Mouse (Mus musculus) heart, postnatal 0 days (tissue): ENCODE measurements around the gene Pcnx. TPM values are rescaled to one million over a fixed set of nuclear protein-coding genes. Genes with fewer than 3 reads are reported as not detected.
"Not testable (repeated sequence)": the region's sequence is repeated elsewhere in the genome, so short reads cannot be mapped to it uniquely, and the experiment has no call there.

Experiments
- ATAC-seq: fragments of 200-750 bp; cut with Nextera tagmentation; 2 replicates; pipeline ENCODE4 v1.8.0; 2017; ENCODE audit warnings: low read depth, moderate number of reproducible peaks, moderate library complexity; ENCODE audit not compliant: insufficient read depth
- DNase-seq: peaks from one replicate; pipeline ENCODE4 v3.0.0-alpha.2; 2016; ENCODE audit warnings: low spot score
- H3K27ac ChIP-seq: fragments of 300-500 bp; sonication (generic); 2 replicates; pipeline ENCODE4 v1.5.1; 2014; ENCODE audit warnings: low read depth, mild to moderate bottlenecking
- H3K27me3 ChIP-seq: fragments of 300-500 bp; sonication (generic); 2 replicates; pipeline ENCODE4 v1.6.1; 2014; ENCODE audit warnings: low read length, mixed read lengths; ENCODE audit not compliant: control insufficient read depth, insufficient read depth
- H3K36me3 ChIP-seq: fragments of 300-500 bp; sonication (generic); replicated peaks from 2 replicates; pipeline ENCODE4 v1.6.1; 2014; ENCODE audit warnings: low read length, mixed read lengths; ENCODE audit not compliant: control insufficient read depth, insufficient read depth
- H3K4me1 ChIP-seq: fragments of 300-500 bp; sonication (generic); 2 replicates; pipeline ENCODE4 v1.6.1; 2014; ENCODE audit warnings: antibody characterized with exemption; ENCODE audit not compliant: control insufficient read depth, insufficient read depth
- H3K4me2 ChIP-seq: fragments of 300-500 bp; sonication (generic); 2 replicates; pipeline ENCODE4 v1.6.1; 2014; ENCODE audit warnings: low read depth, mild to moderate bottlenecking, low read length, moderate library complexity
- H3K4me3 ChIP-seq: fragments of 300-500 bp; sonication (generic); 2 replicates; pipeline ENCODE4 v1.5.1; 2014; ENCODE audit warnings: low read depth, low read length
- H3K9ac ChIP-seq: fragments of 300-500 bp; sonication (generic); replicated peaks from 2 replicates; pipeline ENCODE4 v1.6.1; 2014; ENCODE audit warnings: low read depth, low read length, mixed read lengths
- H3K9me3 ChIP-seq: fragments of 300-500 bp; sonication (generic); replicated peaks from 2 replicates; pipeline ENCODE4 v1.6.1; 2016; ENCODE audit warnings: low read length; ENCODE audit not compliant: control insufficient read depth
- CTCF ChIP-seq: IDR thresholded peaks from 2 replicates; pipeline ENCODE4 v1.5.1; 2016; ENCODE audit warnings: antibody characterized with exemption, control low read depth, low read depth
- EP300 ChIP-seq: IDR thresholded peaks from 2 replicates; pipeline ENCODE4 v1.6.1; 2016; ENCODE audit warnings: antibody characterized with exemption, low read depth
- WGBS: fragments of 180-500 bp; shearing (Covaris S2); extraction: QIAGEN DNeasy Blood & Tissue Kit; methylation state at CpG from one replicate; pipeline ENCODE4 v1.1.7; 2014; 5-methylcytosine and 5-hydroxymethylcytosine counted together
- polyA plus RNA-seq: library from polyadenylated mRNA; unstranded; fragments of >200 nt; fragmentation: Nextera tagmentation; extraction: Ambion mirVana; gene quantifications from 2 replicates; pipeline ENCODE4 v1.2.1, GENCODE M21; 2015
- total RNA-seq: library from RNA; depleted of rRNA; stranded (reverse); fragments of >200 nt; gene quantifications from 2 replicates; pipeline ENCODE4 v1.2.3, GENCODE M21; 2014; ENCODE audit warnings: low replicate concordance

Gene Pcnx
- total and polyA plus RNA-seq, 2 experiments from 2014 or later: 9.3 to 37.4 TPM

DNA sequence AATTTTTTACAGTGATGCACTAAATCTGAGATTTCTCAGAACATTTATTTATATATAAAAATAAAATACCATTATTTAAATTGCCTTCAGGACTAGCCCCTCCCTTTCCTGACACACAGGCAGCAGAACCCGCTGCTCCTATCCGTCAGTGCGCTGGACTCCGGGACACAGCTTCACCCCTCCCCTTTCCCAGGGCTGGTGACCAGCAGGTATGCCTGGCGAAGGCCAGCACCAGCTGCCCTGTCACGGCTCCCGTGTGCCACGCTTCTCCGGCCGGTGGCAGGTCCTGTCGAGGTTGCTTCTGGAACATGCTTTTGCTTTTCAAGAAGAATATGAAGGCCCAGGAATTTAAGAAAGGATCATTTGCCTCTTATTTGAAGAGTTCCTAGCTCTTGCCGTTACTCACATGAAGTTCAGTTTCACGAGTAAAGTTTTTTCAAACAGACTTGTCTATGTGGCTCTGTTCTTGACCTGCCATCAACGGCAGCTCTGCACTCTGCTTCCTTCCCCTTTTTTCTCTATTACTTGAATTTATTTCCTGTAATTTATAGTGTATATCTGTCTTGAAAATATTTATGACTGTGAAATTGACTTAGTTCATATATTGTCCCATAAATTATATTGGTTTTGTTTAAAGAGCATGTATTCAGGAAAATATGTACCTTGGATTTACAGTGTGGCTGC, 137.0 kb downstream of the Pcnx start:
- TF ChIP-seq CTCF: no peak
- TF ChIP-seq EP300: no peak
- 76% methylated on average over 14 of the region's 14 CpGs for WGBS
- H3K9ac ChIP-seq: no peak overlapping the region
- H3K27me3 ChIP-seq: no peaks in the 10 kb centered on the region
- H3K4me2 ChIP-seq: no peak overlapping the region
- DNase-seq (no peak), ATAC-seq (no peak)
- H3K36me3 ChIP-seq: peaks cover 57% of the 10 kb centered on the region
- H3K9me3 ChIP-seq: no peaks in the 10 kb centered on the region
- no peak overlapping the region for H3K4me3 ChIP-seq
- no peaks in the 10 kb centered on the region for H3K4me1 ChIP-seq
- no peak overlapping the region for H3K27ac ChIP-seq

DNA sequence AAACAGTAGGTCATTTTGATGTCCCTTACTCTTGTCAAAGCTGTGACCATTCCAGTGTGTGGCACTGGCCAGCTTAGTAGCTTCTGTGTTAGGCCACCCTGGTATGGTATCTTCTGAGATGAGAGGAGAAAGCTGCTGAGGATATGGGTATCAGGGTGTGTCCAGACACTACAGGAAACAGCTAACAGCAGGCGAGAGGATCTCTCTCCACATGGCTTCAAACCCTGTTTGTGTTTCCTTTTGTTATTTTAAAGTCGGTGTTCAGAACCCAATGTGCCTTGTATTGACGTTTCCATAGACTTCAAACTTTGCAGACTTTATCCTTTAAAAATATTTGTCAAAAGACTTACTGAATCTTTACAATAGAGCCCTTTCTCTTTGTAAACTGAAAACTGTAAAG, 137.7 kb downstream of the Pcnx start:
- no peak overlapping the region for H3K27ac ChIP-seq
- H3K9me3 ChIP-seq: no peaks in the 10 kb centered on the region
- H3K4me1 ChIP-seq: no peaks in the 10 kb centered on the region
- no peak for DNase-seq
- H3K36me3 ChIP-seq: peaks cover 50% of the 10 kb centered on the region
- 55% methylated on average over 3 of the region's 3 CpGs for WGBS
- H3K27me3 ChIP-seq: no peaks in the 10 kb centered on the region
- no peak overlapping the region for H3K9ac ChIP-seq
- H3K4me3 ChIP-seq: no peak overlapping the region
- no peak overlapping the region for H3K4me2 ChIP-seq
- TF ChIP-seq CTCF (no peak), EP300 (no peak)
- no peak for ATAC-seq

DNA sequence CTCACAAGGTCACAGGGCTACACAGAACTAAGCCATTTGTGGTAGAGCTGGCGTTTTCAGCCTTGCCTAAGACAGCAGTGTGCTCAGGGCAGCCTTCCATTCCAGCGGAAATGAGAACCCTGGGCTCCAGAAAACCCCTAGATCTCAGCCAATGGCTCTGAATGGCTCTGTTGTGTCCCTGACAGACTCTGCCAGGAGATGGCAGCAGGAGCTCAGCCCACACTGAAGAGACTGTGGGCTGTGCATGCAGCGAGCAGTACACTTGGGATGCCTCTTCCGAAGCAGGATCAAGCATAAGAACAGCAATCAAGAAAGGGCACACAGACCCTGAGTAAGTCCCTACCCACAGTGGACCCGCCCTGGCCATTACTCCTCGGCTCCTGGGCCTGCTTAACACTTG, 142.9 kb downstream of the Pcnx start:
- not testable (repeated sequence) for H3K36me3 ChIP-seq, H3K4me2 ChIP-seq, H3K27me3 ChIP-seq, H3K9ac ChIP-seq, H3K4me1 ChIP-seq, H3K4me3 ChIP-seq, H3K27ac ChIP-seq, H3K9me3 ChIP-seq, DNase-seq
- peak; percentile 91 for ATAC-seq
- WGBS: no CpG with 5 or more reads among the region's 6 CpGs

DNA sequence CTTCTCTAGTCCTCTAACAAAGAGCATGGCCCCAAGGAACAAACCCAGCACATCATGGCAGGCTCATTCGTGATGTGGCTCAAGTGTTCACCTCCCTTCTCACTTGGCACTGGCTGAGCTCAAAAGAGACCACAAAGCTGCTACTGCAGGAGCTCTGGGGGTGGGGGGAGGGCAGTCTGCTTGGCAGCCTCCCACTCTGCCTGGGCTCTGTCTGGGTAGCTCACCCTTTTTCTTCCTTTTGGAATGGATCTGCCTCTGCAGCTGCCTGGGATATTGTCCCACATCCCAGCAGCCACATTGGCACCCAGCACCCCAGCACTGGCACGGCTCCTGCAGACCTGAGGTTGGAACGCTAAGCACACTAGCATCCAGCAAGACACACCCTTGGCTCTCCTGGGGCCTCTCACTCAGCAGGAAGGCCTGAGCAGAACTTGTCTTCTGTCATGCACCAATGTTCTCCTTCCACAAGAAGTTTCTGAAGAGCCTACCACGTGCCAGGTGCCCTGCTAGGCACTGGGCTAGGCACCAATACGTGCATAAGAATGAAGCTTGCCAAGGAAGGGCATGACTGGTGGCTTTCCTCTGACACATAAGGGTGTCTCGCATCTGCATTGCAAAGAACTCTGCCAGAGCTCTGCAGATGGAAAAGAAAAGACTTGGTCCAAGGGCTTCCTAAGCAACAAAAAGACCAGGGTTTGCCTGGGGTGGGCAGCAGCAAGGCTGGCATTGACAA, 166.2 kb downstream of the Pcnx start:
- not testable (repeated sequence) for DNase-seq, H3K27ac ChIP-seq, H3K9me3 ChIP-seq, ATAC-seq, H3K4me3 ChIP-seq, H3K4me2 ChIP-seq, H3K27me3 ChIP-seq, H3K9ac ChIP-seq, H3K36me3 ChIP-seq, H3K4me1 ChIP-seq
- WGBS: no CpG with 5 or more reads among the region's 6 CpGs

DNA sequence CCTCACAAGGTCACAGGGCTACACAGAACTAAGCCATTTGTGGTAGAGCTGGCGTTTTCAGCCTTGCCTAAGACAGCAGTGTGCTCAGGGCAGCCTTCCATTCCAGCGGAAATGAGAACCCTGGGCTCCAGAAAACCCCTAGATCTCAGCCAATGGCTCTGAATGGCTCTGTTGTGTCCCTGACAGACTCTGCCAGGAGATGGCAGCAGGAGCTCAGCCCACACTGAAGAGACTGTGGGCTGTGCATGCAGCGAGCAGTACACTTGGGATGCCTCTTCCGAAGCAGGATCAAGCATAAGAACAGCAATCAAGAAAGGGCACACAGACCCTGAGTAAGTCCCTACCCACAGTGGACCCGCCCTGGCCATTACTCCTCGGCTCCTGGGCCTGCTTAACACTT, 173.7 kb downstream of the Pcnx start:
- WGBS: no CpG with 5 or more reads among the region's 6 CpGs
- DNase-seq, H3K4me3 ChIP-seq, H3K27me3 ChIP-seq, H3K36me3 ChIP-seq, H3K9me3 ChIP-seq, H3K4me1 ChIP-seq, H3K4me2 ChIP-seq, H3K27ac ChIP-seq, H3K9ac ChIP-seq: not testable (repeated sequence)
- peak; percentile 88 for ATAC-seq

DNA sequence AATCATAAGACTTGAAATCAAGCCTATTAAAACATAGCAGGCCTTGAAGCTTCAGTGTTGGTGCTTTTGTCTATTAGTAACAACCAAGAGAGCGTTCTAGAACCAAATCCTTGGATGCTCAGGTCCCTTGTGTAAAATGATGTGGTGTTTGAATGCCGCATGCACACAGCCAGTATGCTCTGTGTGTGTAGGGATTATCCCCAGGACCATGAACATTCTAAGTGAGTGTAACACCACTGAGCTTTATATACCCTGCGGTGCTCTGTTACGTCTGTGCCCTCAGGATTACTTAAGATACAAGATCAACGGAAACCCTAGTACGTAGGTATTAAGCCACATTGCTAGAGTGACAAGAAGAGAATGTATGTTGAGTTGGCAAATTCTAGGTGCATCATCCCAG, 174.2 kb downstream of the Pcnx start:
- H3K4me3 ChIP-seq, H3K4me2 ChIP-seq, H3K27ac ChIP-seq, H3K9me3 ChIP-seq, ATAC-seq, H3K9ac ChIP-seq, H3K27me3 ChIP-seq, H3K4me1 ChIP-seq, DNase-seq, H3K36me3 ChIP-seq: not testable (repeated sequence)
- no CpG with 5 or more reads among the region's 6 CpGs for WGBS

DNA sequence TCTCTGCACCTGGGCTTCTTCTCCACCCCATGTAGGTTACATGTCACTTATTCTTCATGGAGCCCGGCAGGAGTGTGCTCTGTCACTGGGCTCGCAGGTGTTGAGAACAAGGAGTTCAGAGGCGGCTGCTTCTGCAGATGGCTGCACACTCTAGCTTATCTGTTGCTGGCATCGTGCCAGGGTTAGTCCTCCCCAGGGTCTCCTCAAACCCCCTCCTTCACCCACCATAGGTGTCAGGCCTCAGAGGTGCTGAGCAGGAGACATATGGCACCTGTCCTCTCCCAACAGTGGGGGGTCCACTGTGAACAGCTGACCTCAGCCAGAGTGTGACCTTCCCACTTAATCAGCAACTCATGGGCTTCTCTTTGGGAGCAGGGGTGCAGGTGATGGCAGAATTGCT, 184.3 kb downstream of the Pcnx start:
- H3K4me1 ChIP-seq, H3K9ac ChIP-seq, H3K27me3 ChIP-seq, H3K4me3 ChIP-seq, H3K27ac ChIP-seq, DNase-seq, H3K9me3 ChIP-seq, H3K4me2 ChIP-seq, H3K36me3 ChIP-seq: not testable (repeated sequence)
- no CpG with 5 or more reads among the region's 4 CpGs for whole genome bisulfite sequencing
- ATAC-seq: 0 out of 2 replicates have a peak, but pooled peaks have one; percentile 18
